Mouse (Mus musculus): ENCODE data around the gene Dnttip1. TPM values are rescaled to one million over a fixed set of nuclear protein-coding genes. Genes with fewer than 3 reads are reported as not detected.
A peak's percentile ranks its signal among the peaks of the same experiment; 100 is the strongest.

Gene Dnttip1
- polyA plus RNA-seq, 1 experiment: 50.2 TPM

DNA sequence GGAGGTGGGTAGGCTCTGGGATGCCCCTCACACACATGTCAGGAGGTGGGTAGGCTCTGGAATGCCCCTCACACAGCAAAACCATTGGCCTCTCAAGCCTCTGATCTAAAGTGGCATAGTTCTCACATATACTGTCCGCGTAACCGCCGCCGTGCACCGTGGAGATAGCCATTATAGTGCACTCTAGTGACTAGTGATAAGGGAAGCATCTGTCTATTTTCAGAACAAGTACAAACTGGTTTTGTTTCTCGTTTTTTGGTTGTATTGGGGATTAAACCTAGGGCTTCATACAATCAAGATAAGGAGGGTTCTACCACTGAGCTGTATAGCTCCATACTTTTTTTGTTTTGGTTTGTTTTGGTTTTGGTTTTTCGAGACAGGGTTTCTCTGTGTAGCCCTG, 70.0 kb downstream of the Dnttip1 start:
- TF ChIP-seq CTCF (IDR thresholded peaks at IDR 0.05; ENCODE audit: borderline replicate concordance, extremely low read depth, insufficient read depth, insufficient read length): no peak
- TF ChIP-seq POLR2A (IDR thresholded peaks at IDR 0.05; ENCODE audit: borderline replicate concordance, extremely low read depth, insufficient read depth, insufficient read length, poor library complexity, severe bottlenecking): no peak
- DNase-seq (ENCODE audit: low read depth): no peak

GRCm38 (mm10) chr2:164817206-164817605, 71.4 kb downstream of the Dnttip1 start:
- DNase-seq (ENCODE audit: low read depth): no peak
- TF ChIP-seq CTCF (IDR thresholded peaks at IDR 0.05; ENCODE audit: borderline replicate concordance, extremely low read depth, insufficient read depth, insufficient read length): no peak
- TF ChIP-seq POLR2A (IDR thresholded peaks at IDR 0.05; ENCODE audit: borderline replicate concordance, extremely low read depth, insufficient read depth, insufficient read length, poor library complexity, severe bottlenecking): no peak

DNA sequence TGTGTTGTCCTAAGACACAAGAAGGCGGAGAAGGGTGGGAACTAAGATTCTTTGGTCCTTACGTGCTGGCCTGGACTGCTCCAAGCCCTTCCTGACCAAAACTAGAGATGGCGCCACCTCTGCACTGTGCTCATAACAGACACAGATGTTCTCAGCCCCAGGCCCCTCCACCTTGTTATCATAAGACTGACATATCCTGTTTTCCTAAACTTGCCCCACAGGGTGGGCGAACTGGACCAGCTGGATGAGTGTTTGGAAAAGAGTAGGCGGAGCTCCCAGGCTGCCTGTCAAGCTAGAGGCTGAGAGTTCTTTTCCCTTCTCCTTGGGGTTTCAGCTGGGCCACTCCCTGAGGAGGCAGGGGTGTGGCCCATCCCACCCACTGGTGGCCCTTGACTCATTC, 71.9 kb downstream of the Dnttip1 start:
- TF ChIP-seq POLR2A (IDR thresholded peaks at IDR 0.05; ENCODE audit: borderline replicate concordance, extremely low read depth, insufficient read depth, insufficient read length, poor library complexity, severe bottlenecking): no peak
- no peak for TF ChIP-seq CTCF (IDR thresholded peaks at IDR 0.05; ENCODE audit: borderline replicate concordance, extremely low read depth, insufficient read depth, insufficient read length)
- DNase-seq (ENCODE audit: low read depth): peak; percentile 17

Other genes with a start within 250 kb of the Dnttip1 start
- 109 and 155 TPM in 2 replicates for gene Pigt, start 248.5 kb upstream of the Dnttip1 start, polyA plus RNA-seq (2012; rRNA removed)
- gene Wfdc2, start 183.6 kb upstream of the Dnttip1 start, polyA plus RNA-seq (2012; rRNA removed): 3.9 and 5.3 TPM in 2 replicates
- not detected in 2 replicates for gene Spint3, start 172.5 kb upstream of the Dnttip1 start, polyA plus RNA-seq (2012; rRNA removed)
- not detected in 2 replicates for gene Wfdc6a, start 160.5 kb upstream of the Dnttip1 start, polyA plus RNA-seq (2012; rRNA removed)
- gene Eppin, start 152.4 kb upstream of the Dnttip1 start, polyA plus RNA-seq (2012; rRNA removed): not detected in 2 replicates
- gene Wfdc6b, start 132.5 kb upstream of the Dnttip1 start, polyA plus RNA-seq (2012; rRNA removed): not detected in 2 replicates
- gene Wfdc8, start 132.4 kb upstream of the Dnttip1 start, polyA plus RNA-seq (2012; rRNA removed): not detected in 2 replicates
- gene Wfdc16, start 107.2 kb upstream of the Dnttip1 start, polyA plus RNA-seq (2012; rRNA removed): not detected in 2 replicates
- gene Wfdc10, start 89.9 kb upstream of the Dnttip1 start, polyA plus RNA-seq (2012; rRNA removed): not detected in 2 replicates
- gene Wfdc9, start 89.4 kb upstream of the Dnttip1 start, polyA plus RNA-seq (2012; rRNA removed): not detected in 2 replicates
- not detected in 2 replicates for gene Wfdc11, start 71.9 kb upstream of the Dnttip1 start, polyA plus RNA-seq (2012; rRNA removed)
- gene Wfdc13, start 60.9 kb upstream of the Dnttip1 start, polyA plus RNA-seq (2012; rRNA removed): not detected in 2 replicates
- gene Spint4, start 47.5 kb upstream of the Dnttip1 start, polyA plus RNA-seq (2012; rRNA removed): not detected in 2 replicates
- gene Spint5, start 30.7 kb upstream of the Dnttip1 start, polyA plus RNA-seq (2012; rRNA removed): not detected in 2 replicates
- gene Wfdc3, start 52 bp upstream of the Dnttip1 start, polyA plus RNA-seq (2012; rRNA removed): 0.94 and 1.4 TPM in 2 replicates
- 94.0 and 201 TPM in 2 replicates for gene Ube2c, start 23.9 kb downstream of the Dnttip1 start, polyA plus RNA-seq (2012; rRNA removed)
- gene Tnnc2, start 34.0 kb downstream of the Dnttip1 start, polyA plus RNA-seq (2012; rRNA removed): 1.7 TPM in 2 replicates
- gene Snx21, start 39.8 kb downstream of the Dnttip1 start, polyA plus RNA-seq (2012; rRNA removed): 25.9 and 27.0 TPM in 2 replicates
- 29.7 and 41.1 TPM in 2 replicates for gene Acot8, start 58.9 kb downstream of the Dnttip1 start, polyA plus RNA-seq (2012; rRNA removed)
- gene Zswim3, start 59.1 kb downstream of the Dnttip1 start, polyA plus RNA-seq (2012; rRNA removed): 8.5 and 10.1 TPM in 2 replicates
- 12.1 and 17.6 TPM in 2 replicates for gene Zswim1, start 76.7 kb downstream of the Dnttip1 start, polyA plus RNA-seq (2012; rRNA removed)
- not detected in 2 replicates for gene Spata25, start 82.6 kb downstream of the Dnttip1 start, polyA plus RNA-seq (2012; rRNA removed)
- 125 and 165 TPM in 2 replicates for gene Ctsa, start 86.9 kb downstream of the Dnttip1 start, polyA plus RNA-seq (2012; rRNA removed)
- 5.1 and 7.0 TPM in 2 replicates for gene Neurl2, start 87.5 kb downstream of the Dnttip1 start, polyA plus RNA-seq (2012; rRNA removed)
- gene Pltp, start 111.7 kb downstream of the Dnttip1 start, polyA plus RNA-seq (2012; rRNA removed): 62.2 and 109 TPM in 2 replicates
- 55.5 and 60.1 TPM in 2 replicates for gene Pcif1, start 133.3 kb downstream of the Dnttip1 start, polyA plus RNA-seq (2012; rRNA removed)
- 43.2 and 47.0 TPM in 2 replicates for gene Zfp335, start 165.8 kb downstream of the Dnttip1 start, polyA plus RNA-seq (2012; rRNA removed)
- gene Mmp9, start 194.8 kb downstream of the Dnttip1 start, polyA plus RNA-seq (2012; rRNA removed): 19.5 and 32.8 TPM in 2 replicates
- 80.5 and 110 TPM in 2 replicates for gene Slc12a5, start 214.8 kb downstream of the Dnttip1 start, polyA plus RNA-seq (2012; rRNA removed)

Data from brain, embryonic 14.5 days (tissue).